ENCODE assay signal across 8 mouse cellular contexts in genomic region chr1:135368245-135368644, GRCm38 (mm10). TPM values are rescaled to one million over a fixed set of nuclear protein-coding genes. Genes with fewer than 3 reads are reported as not detected.
DNase-seq lines count a peak whose midpoint lies in the region; ATAC-seq and TF ChIP-seq lines count a peak whose summit lies in the region.

No protein-coding gene starts in this region.

- no peaks in the 10 kb centered on the region for H3K9me3 ChIP-seq in hindbrain, embryonic 11.5 days (ENCODE audit: control insufficient read depth, low read length)
- no peaks in the 10 kb centered on the region for H3K9me3 ChIP-seq in lung, postnatal 0 days (ENCODE audit: low read length)

- WGBS in hindbrain, embryonic 11.5 days = 2% methylated on average over 20 of the region's 20 CpGs
- 3% methylated on average over 20 of the region's 20 CpGs for WGBS in lung, postnatal 0 days

- peak overlapping the region; percentile 78 for H3K4me2 ChIP-seq in hindbrain, embryonic 11.5 days (replicated peaks; ENCODE audit: low read depth, low read length)
- H3K4me2 ChIP-seq in lung, postnatal 0 days (replicated peaks; ENCODE audit: low read depth, low read length) = peak overlapping the region; percentile 82

- 0 out of 2 replicates have a peak, but pooled peaks cover 3% of the 10 kb centered on the region for H3K27me3 ChIP-seq in hindbrain, embryonic 11.5 days (ENCODE audit: control insufficient read depth, insufficient read depth, low read length)
- no peaks in the 10 kb centered on the region for H3K27me3 ChIP-seq in lung, postnatal 0 days (replicated peaks; ENCODE audit: insufficient read depth, low read length)

- peak overlapping the region; percentile 36 for H3K4me3 ChIP-seq in hindbrain, embryonic 11.5 days (ENCODE audit: low read depth, low read length)
- H3K4me3 ChIP-seq in lung, postnatal 0 days (ENCODE audit: low read depth, low read length) = peak overlapping the region; percentile 38

- no peaks in the 10 kb centered on the region for H3K36me3 ChIP-seq in hindbrain, embryonic 11.5 days (ENCODE audit: control insufficient read depth, insufficient read depth, low read length)
- no peaks in the 10 kb centered on the region for H3K36me3 ChIP-seq in lung, postnatal 0 days (ENCODE audit: insufficient read depth, low read length)

- no peak for TF ChIP-seq EP300 in lung, postnatal 0 days (IDR thresholded peaks at IDR 0.05)

- H3K4me1 ChIP-seq in hindbrain, embryonic 11.5 days (replicated peaks; ENCODE audit: control insufficient read depth, insufficient read depth, low read length) = peaks cover 2% of the 10 kb centered on the region; the same call in 1 of the 2 replicates
- H3K4me1 ChIP-seq in lung, postnatal 0 days (ENCODE audit: insufficient read depth, low read depth, low read length) = no peaks in the 10 kb centered on the region

- no peak overlapping the region for H3K27ac ChIP-seq in hindbrain, embryonic 11.5 days (ENCODE audit: low read depth, low read length)
- H3K27ac ChIP-seq in lung, postnatal 0 days (ENCODE audit: low read length) = no peak overlapping the region

- DNase-seq in MEL-GATA-1-ER (ENCODE audit: extremely low read depth, low read depth) = peak; percentile 56
- peak; percentile 93 for DNase-seq in cerebellum, adult 9-10 months
- DNase-seq in frontal cortex, postnatal 10 days (ENCODE audit: low spot score in 2 of 2) = peak; percentile 81 to 86
- peak; percentile 91 for DNase-seq in hindbrain, embryonic 11.5 days (ENCODE audit: low spot score)
- DNase-seq in layer of hippocampus, postnatal 10 days (ENCODE audit: low spot score in 2 of 2) = peak; percentile 94
- peak; percentile 97 for DNase-seq in lung, postnatal 0 days (ENCODE audit: low spot score)
- peak; percentile 63 for DNase-seq in ovary, postnatal 10 days (ENCODE audit: low spot score)
- peak; percentile 7 to 44 for DNase-seq in thymus, postnatal 10 days (ENCODE audit: low spot score in 2 of 2)

- peak; percentile 82 for ATAC-seq in hindbrain, embryonic 11.5 days (ENCODE audit: low FRiP score)
- ATAC-seq in lung, postnatal 0 days = peak; percentile 79

- peak; percentile 94 for TF ChIP-seq CTCF in lung, postnatal 0 days (IDR thresholded peaks at IDR 0.05)

- H3K9ac ChIP-seq in hindbrain, embryonic 11.5 days (ENCODE audit: low read depth, low read length) = peak overlapping the region; percentile 60
- H3K9ac ChIP-seq in lung, postnatal 0 days (replicated peaks; ENCODE audit: low read depth) = no peak overlapping the region

RNA-seq across cellular contexts. Expression of gene Shisa4, which starts 6.8 kb away (rescaled TPM):
- 40.1 and 44.5 TPM in 2 replicates for polyA plus RNA-seq in hindbrain, embryonic 11.5 days (2014; fragmentation: Nextera tagmentation; extraction: Ambion mirVana)
- total RNA-seq in layer of hippocampus, postnatal 10 days (2021) = 100 to 1,000 TPM in 1 of 2 experiments, 10 to 100 TPM in 1; 99.4 to 105 TPM
- polyA plus RNA-seq in lung, postnatal 0 days (2015; fragmentation: Nextera tagmentation; extraction: Ambion mirVana) = 19.2 and 20.0 TPM in 2 replicates

RNA-seq across cellular contexts. Expression of gene Lmod1, which starts 43.6 kb away (rescaled TPM):
- polyA plus RNA-seq in hindbrain, embryonic 11.5 days (2014; fragmentation: Nextera tagmentation; extraction: Ambion mirVana) = 0.32 and 0.45 TPM in 2 replicates
- under 1 TPM; 0.30 to 0.62 TPM for total RNA-seq in layer of hippocampus, postnatal 10 days (2021)
- 2.6 and 2.8 TPM in 2 replicates for polyA plus RNA-seq in lung, postnatal 0 days (2015; fragmentation: Nextera tagmentation; extraction: Ambion mirVana)

RNA-seq across cellular contexts. Expression of gene Timm17a, which starts 54.7 kb away (rescaled TPM):
- polyA plus RNA-seq in hindbrain, embryonic 11.5 days (2014; fragmentation: Nextera tagmentation; extraction: Ambion mirVana) = 169 and 175 TPM in 2 replicates
- 100 to 1,000 TPM; 154 to 163 TPM for total RNA-seq in layer of hippocampus, postnatal 10 days (2021)
- 164 and 186 TPM in 2 replicates for polyA plus RNA-seq in lung, postnatal 0 days (2015; fragmentation: Nextera tagmentation; extraction: Ambion mirVana)

Comparison
In these comparisons a context has a peak if more than half of its experiments do, and no peak if none do; other contexts are left out.
1. DNase-seq: peak in every context shown above with its lines; median percentile 97 in lung, postnatal 0 days; 94 in layer of hippocampus, postnatal 10 days; 93 in cerebellum, adult 9-10 months; 91 in hindbrain, embryonic 11.5 days; 84 in frontal cortex, postnatal 10 days; 63 in ovary, postnatal 10 days; 56 in MEL-GATA-1-ER; 26 in thymus, postnatal 10 days.